Mouse (Mus musculus): ENCODE measurements at regions not wholly inside any gene's neighbourhood (a gene's known extent, or its start where the extent isn't known, plus 50 kb on each side); places are given as distances from the start of the nearest gene placed in this dataset.

- H3K27ac ChIP-seq (ENCODE audit: insufficient read depth, low read length) = peak overlapping the region; percentile 91
These were observed 262.1 kb downstream of the Matn1 start for GRCm38 (mm10) chr4:131206181-131206885.

GRCm38 (mm10) chr4:131206886-131207200 lies 262.7 kb downstream of the Matn1 start:
- TF ChIP-seq POLR2A (IDR thresholded peaks at IDR 0.05; ENCODE audit: borderline replicate concordance, insufficient read depth, low read length) (no peak), CTCF (IDR thresholded peaks at IDR 0.05; ENCODE audit: borderline replicate concordance, insufficient read depth, low read depth, low read length) (no peak)
- H3K27me3 ChIP-seq (ENCODE audit: control insufficient read depth, insufficient read depth, low read length) = no peaks in the 10 kb centered on the region

More at GRCm38 (mm10) chr4:131206181-131206885, 262.1 kb downstream of the Matn1 start:
- no peak overlapping the region for H3K4me3 ChIP-seq (replicated peaks; ENCODE audit: insufficient read depth, low read depth, low read length)
- 34% methylated on average over 8 of the region's 8 CpGs for WGBS
- DNase-seq = no peak
- no peaks in the 10 kb centered on the region for H3K27me3 ChIP-seq (ENCODE audit: control insufficient read depth, insufficient read depth, low read length)
- peaks cover 51% of the 10 kb centered on the region for H3K4me1 ChIP-seq (ENCODE audit: control insufficient read depth, insufficient read depth, low read length)
- 0 out of 2 replicates have a peak, but pooled peaks have one; percentile 7 for TF ChIP-seq POLR2A (IDR thresholded peaks at IDR 0.05; ENCODE audit: borderline replicate concordance, insufficient read depth, low read length)
- TF ChIP-seq CTCF (IDR thresholded peaks at IDR 0.05; ENCODE audit: borderline replicate concordance, insufficient read depth, low read depth, low read length) = no peak

GRCm38 (mm10) chr4:131207249-131207648 lies 263.1 kb downstream of the Matn1 start:
- DNase-seq = no peak
- H3K27ac ChIP-seq (ENCODE audit: insufficient read depth, low read length) = peak overlapping the region; percentile 91
- TF ChIP-seq POLR2A (IDR thresholded peaks at IDR 0.05; ENCODE audit: borderline replicate concordance, insufficient read depth, low read length) (no peak), CTCF (IDR thresholded peaks at IDR 0.05; ENCODE audit: borderline replicate concordance, insufficient read depth, low read depth, low read length) (no peak)
- peaks cover 45% of the 10 kb centered on the region for H3K4me1 ChIP-seq (ENCODE audit: control insufficient read depth, insufficient read depth, low read length)
- 68% methylated on average over 2 of the region's 2 CpGs for WGBS
- no peak overlapping the region for H3K4me3 ChIP-seq (replicated peaks; ENCODE audit: insufficient read depth, low read depth, low read length)
- H3K27me3 ChIP-seq (ENCODE audit: control insufficient read depth, insufficient read depth, low read length) = no peaks in the 10 kb centered on the region

More at GRCm38 (mm10) chr4:131206886-131207200, 262.7 kb downstream of the Matn1 start:
- DNase-seq = no peak
- peaks cover 45% of the 10 kb centered on the region for H3K4me1 ChIP-seq (ENCODE audit: control insufficient read depth, insufficient read depth, low read length)
- H3K4me3 ChIP-seq (replicated peaks; ENCODE audit: insufficient read depth, low read depth, low read length) = no peak overlapping the region
- WGBS = 73% methylated on average over 4 of the region's 4 CpGs
- H3K27ac ChIP-seq (ENCODE audit: insufficient read depth, low read length) = peak overlapping the region; percentile 91

GRCm38 (mm10) chr4:131208166-131208565 lies 264.0 kb downstream of the Matn1 start:
- Histone ChIP-seq H3K4me3 (replicated peaks; ENCODE audit: insufficient read depth, low read depth, low read length) (no peak overlapping the region), H3K27me3 (ENCODE audit: control insufficient read depth, insufficient read depth, low read length) (no peaks in the 10 kb centered on the region), H3K4me1 (ENCODE audit: control insufficient read depth, insufficient read depth, low read length) (peaks cover 41% of the 10 kb centered on the region), H3K27ac (ENCODE audit: insufficient read depth, low read length) (peak overlapping the region; percentile 91)
- 84% methylated on average over 9 of the region's 9 CpGs for WGBS
- peak in 1 of 2 experiments; percentile 31 for DNase-seq
- TF ChIP-seq POLR2A (IDR thresholded peaks at IDR 0.05; ENCODE audit: borderline replicate concordance, insufficient read depth, low read length) = no peak
- no peak for TF ChIP-seq CTCF (IDR thresholded peaks at IDR 0.05; ENCODE audit: borderline replicate concordance, insufficient read depth, low read depth, low read length)

GRCm38 (mm10) chr4:131208637-131209036 lies 264.5 kb downstream of the Matn1 start:
- Histone ChIP-seq H3K4me1 (ENCODE audit: control insufficient read depth, insufficient read depth, low read length) (peaks cover 40% of the 10 kb centered on the region), H3K4me3 (replicated peaks; ENCODE audit: insufficient read depth, low read depth, low read length) (no peak overlapping the region), H3K27me3 (ENCODE audit: control insufficient read depth, insufficient read depth, low read length) (no peaks in the 10 kb centered on the region), H3K27ac (ENCODE audit: insufficient read depth, low read length) (peak overlapping the region; percentile 91; the same call in 1 of the 2 replicates)
- DNase-seq = peak in 1 of 2 experiments; percentile 23
- 80% methylated on average over 6 of the region's 6 CpGs for WGBS
- no peak for TF ChIP-seq POLR2A (IDR thresholded peaks at IDR 0.05; ENCODE audit: borderline replicate concordance, insufficient read depth, low read length)
- no peak for TF ChIP-seq CTCF (IDR thresholded peaks at IDR 0.05; ENCODE audit: borderline replicate concordance, insufficient read depth, low read depth, low read length)

- Histone ChIP-seq H3K27me3 (ENCODE audit: control insufficient read depth, insufficient read depth, low read length) (no peaks in the 10 kb centered on the region), H3K27ac (ENCODE audit: insufficient read depth, low read length) (no peak overlapping the region), H3K4me1 (ENCODE audit: control insufficient read depth, insufficient read depth, low read length) (peaks cover 22% of the 10 kb centered on the region), H3K4me3 (replicated peaks; ENCODE audit: insufficient read depth, low read depth, low read length) (no peak overlapping the region)
- no peak for TF ChIP-seq POLR2A (IDR thresholded peaks at IDR 0.05; ENCODE audit: borderline replicate concordance, insufficient read depth, low read length)
- no peak for TF ChIP-seq CTCF (IDR thresholded peaks at IDR 0.05; ENCODE audit: borderline replicate concordance, insufficient read depth, low read depth, low read length)
- no peak for DNase-seq
- 91% methylated on average over 4 of the region's 4 CpGs for WGBS
These were observed 268.5 kb downstream of the Matn1 start for GRCm38 (mm10) chr4:131212711-131213110.

GRCm38 (mm10) chr4:131215682-131216081 lies 271.5 kb downstream of the Matn1 start:
- Histone ChIP-seq H3K27ac (ENCODE audit: insufficient read depth, low read length) (no peak overlapping the region), H3K4me3 (replicated peaks; ENCODE audit: insufficient read depth, low read depth, low read length) (no peak overlapping the region), H3K27me3 (ENCODE audit: control insufficient read depth, insufficient read depth, low read length) (no peaks in the 10 kb centered on the region), H3K4me1 (ENCODE audit: control insufficient read depth, insufficient read depth, low read length) (peaks cover 10% of the 10 kb centered on the region)
- DNase-seq = peak in 1 of 2 experiments; percentile 18
- WGBS = 91% methylated on average over 11 of the region's 11 CpGs
- TF ChIP-seq POLR2A (IDR thresholded peaks at IDR 0.05; ENCODE audit: borderline replicate concordance, insufficient read depth, low read length) (no peak), CTCF (IDR thresholded peaks at IDR 0.05; ENCODE audit: borderline replicate concordance, insufficient read depth, low read depth, low read length) (no peak)

- WGBS = 17% methylated on average over 3 of the region's 3 CpGs
- TF ChIP-seq POLR2A (IDR thresholded peaks at IDR 0.05; ENCODE audit: borderline replicate concordance, insufficient read depth, low read length) (no peak), CTCF (IDR thresholded peaks at IDR 0.05; ENCODE audit: borderline replicate concordance, insufficient read depth, low read depth, low read length) (no peak)
- H3K4me3 ChIP-seq (replicated peaks; ENCODE audit: insufficient read depth, low read depth, low read length) = no peak overlapping the region
- no peak overlapping the region for H3K27ac ChIP-seq (ENCODE audit: insufficient read depth, low read length)
- H3K27me3 ChIP-seq (ENCODE audit: control insufficient read depth, insufficient read depth, low read length) = no peaks in the 10 kb centered on the region
- DNase-seq = peak; percentile 76 to 83
- peaks cover 10% of the 10 kb centered on the region for H3K4me1 ChIP-seq (ENCODE audit: control insufficient read depth, insufficient read depth, low read length)
These were observed 272.2 kb downstream of the Matn1 start for GRCm38 (mm10) chr4:131216361-131216760.

Measured in cerebellum, adult 2 months (tissue).